Mouse (Mus musculus) midbrain, embryonic 11.5 days (tissue): ENCODE results near the gene Hhipl1. TPM values are rescaled to one million over a fixed set of nuclear protein-coding genes. Genes with fewer than 3 reads are reported as not detected.
A peak's percentile ranks its signal among the peaks of the same experiment; 100 is the strongest.

Experiments used
- ATAC-seq: fragments of 200-750 bp; cut with Nextera tagmentation; 2 replicates; pipeline ENCODE4 v1.8.0; 2017; ENCODE audit warnings: moderate TSS enrichment, moderate library complexity; ENCODE audit not compliant: low FRiP score
- DNase-seq: peaks from one replicate; pipeline ENCODE4 v3.0.0; 2015; ENCODE audit warnings: low spot score; ENCODE audit errors: missing footprints
- H3K27ac ChIP-seq: fragments of 300-500 bp; sonication (generic); 2 replicates; pipeline ENCODE4 v1.5.1; 2014; ENCODE audit warnings: low read depth, low read length
- H3K27me3 ChIP-seq: fragments of 300-500 bp; sonication (generic); 2 replicates; pipeline ENCODE4 v1.6.1; 2014; ENCODE audit warnings: mild to moderate bottlenecking, low read length, moderate library complexity, mixed read lengths; ENCODE audit not compliant: control insufficient read depth, insufficient read depth
- H3K36me3 ChIP-seq: fragments of 300-500 bp; sonication (generic); 2 replicates; pipeline ENCODE4 v1.6.1; 2014; ENCODE audit warnings: mild to moderate bottlenecking, low read length, moderate library complexity, mixed read lengths; ENCODE audit not compliant: control insufficient read depth, insufficient read depth
- H3K4me1 ChIP-seq: fragments of 300-500 bp; sonication (generic); 2 replicates; pipeline ENCODE4 v1.6.1; 2014; ENCODE audit warnings: low read length; ENCODE audit not compliant: control insufficient read depth, insufficient read depth
- H3K4me2 ChIP-seq: fragments of 300-500 bp; sonication (generic); 2 replicates; pipeline ENCODE4 v1.6.1; 2014; ENCODE audit warnings: mild to moderate bottlenecking, moderate library complexity
- H3K4me3 ChIP-seq: fragments of 300-500 bp; sonication (generic); 2 replicates; pipeline ENCODE4 v1.5.1; 2014; ENCODE audit warnings: low read depth, low read length
- H3K9ac ChIP-seq: fragments of 300-500 bp; sonication (generic); 2 replicates; pipeline ENCODE4 v1.6.1; 2014; ENCODE audit warnings: low read length
- H3K9me3 ChIP-seq: fragments of 300-500 bp; sonication (generic); 2 replicates; pipeline ENCODE4 v1.6.1; 2016; ENCODE audit warnings: low read length; ENCODE audit not compliant: control insufficient read depth
- WGBS: fragments of 180-500 bp; shearing (Covaris S2); extraction: QIAGEN DNeasy Blood & Tissue Kit; methylation state at CpG from one replicate; pipeline ENCODE4 v1.1.7; 2014; 5-methylcytosine and 5-hydroxymethylcytosine counted together
- polyA plus RNA-seq: library from polyadenylated mRNA; unstranded; fragments of >200 nt; fragmentation: Nextera tagmentation; extraction: Ambion mirVana; gene quantifications from 2 replicates; pipeline ENCODE4 v1.2.1, GENCODE M21; 2014

Hhipl1 gene
- polyA plus RNA-seq, 1 experiment from 2014 or later: 3.5 TPM

DNA sequence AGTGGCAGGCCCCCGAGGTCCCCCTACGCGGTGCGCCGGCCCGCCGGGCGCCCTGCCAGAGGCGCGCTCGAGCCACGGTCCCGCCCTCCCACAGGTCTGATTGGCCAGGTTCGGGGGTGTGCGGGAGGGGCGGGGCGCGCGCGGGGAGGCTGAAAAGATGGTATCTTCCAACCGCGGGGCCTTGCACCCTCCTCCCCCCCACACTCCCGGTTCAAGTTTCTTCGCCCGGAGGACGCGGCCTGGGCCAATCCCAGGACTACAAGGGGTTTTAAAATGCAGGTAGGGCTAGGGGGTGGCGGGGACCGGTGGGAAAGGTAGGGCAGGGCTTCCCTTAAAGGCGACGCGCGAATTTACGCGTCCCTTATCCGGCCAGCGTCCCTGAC is 30.6 kb upstream of the Hhipl1 start:
- H3K4me2 ChIP-seq: peak overlapping the region; percentile 98
- H3K27ac ChIP-seq: peak overlapping the region; percentile 97
- H3K27me3 ChIP-seq: peaks cover 2% of the 10 kb centered on the region; the same call in 1 of the 2 replicates
- H3K9ac ChIP-seq: peak overlapping the region; percentile 97
- ATAC-seq (peak; percentile 95), DNase-seq (peak; percentile 100)
- H3K4me1 ChIP-seq: peaks cover 55% of the 10 kb centered on the region
- peak overlapping the region; percentile 73 for H3K4me3 ChIP-seq
- H3K36me3 ChIP-seq: 0 out of 2 replicates have a peak, but pooled peaks cover 3% of the 10 kb centered on the region
- under 1% methylated on average over 37 of the region's 37 CpGs for WGBS
- H3K9me3 ChIP-seq: no peaks in the 10 kb centered on the region

DNA sequence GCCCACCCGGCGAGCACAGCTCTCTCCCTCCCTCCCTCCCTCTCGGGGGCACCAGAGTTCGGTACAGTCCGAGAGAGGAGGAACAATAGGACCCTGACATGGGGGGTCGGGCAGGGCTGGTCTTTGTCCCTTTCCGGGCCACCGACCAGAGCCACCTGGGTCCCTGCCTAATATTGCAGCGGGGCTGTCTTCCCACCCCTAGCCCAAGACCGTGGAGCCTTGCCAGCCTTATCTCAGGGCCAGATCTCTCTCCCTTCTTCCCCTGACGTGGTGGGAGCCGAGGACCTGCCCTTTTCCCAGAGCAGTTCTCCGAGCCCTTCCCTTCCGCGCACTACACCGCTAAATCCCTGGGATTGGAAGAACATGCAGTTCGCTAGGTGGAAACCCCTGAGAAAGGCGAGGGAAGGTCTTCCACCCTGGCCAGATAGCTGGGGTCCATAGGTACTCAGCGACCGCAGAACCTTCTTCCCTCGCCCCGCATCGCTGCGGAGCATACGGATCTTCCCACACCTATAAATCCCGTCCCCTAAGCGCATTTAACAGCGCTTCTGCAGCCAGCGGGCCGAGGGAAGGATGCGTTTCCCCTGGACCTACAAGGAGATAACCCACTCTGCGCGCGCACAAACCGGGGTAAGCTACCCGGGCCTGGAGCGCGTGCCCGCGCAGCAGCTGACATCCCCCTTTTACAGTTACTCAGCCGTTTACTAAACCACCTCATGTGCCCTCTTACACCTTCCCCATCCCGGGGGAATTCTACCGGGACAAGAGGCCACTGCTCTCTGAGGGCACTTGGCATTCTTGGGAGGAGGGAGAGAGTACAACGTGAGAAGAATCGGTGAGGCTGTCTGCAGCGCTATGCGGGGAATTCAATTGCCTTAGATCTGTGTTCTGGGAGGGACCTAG is 29.9 kb upstream of the Hhipl1 start:
- under 1% methylated on average over 44 of the region's 47 CpGs for WGBS
- DNase-seq (peak; percentile 97), ATAC-seq (no peak)
- H3K4me3 ChIP-seq: peak overlapping the region; percentile 73
- H3K36me3 ChIP-seq: 0 out of 2 replicates have a peak, but pooled peaks cover 3% of the 10 kb centered on the region
- peak overlapping the region; percentile 97 for H3K27ac ChIP-seq
- H3K9ac ChIP-seq: peak overlapping the region; percentile 97
- peak overlapping the region; percentile 98 for H3K4me2 ChIP-seq
- peaks cover 49% of the 10 kb centered on the region for H3K4me1 ChIP-seq
- no peaks in the 10 kb centered on the region for H3K9me3 ChIP-seq
- peaks cover 2% of the 10 kb centered on the region; the same call in 1 of the 2 replicates for H3K27me3 ChIP-seq

GRCm38 (mm10) chr12:108277341-108277841 is 28.7 kb upstream of the Hhipl1 start:
- Histone ChIP-seq H3K4me1 (peaks cover 37% of the 10 kb centered on the region), H3K4me3 (peak overlapping the region; percentile 73), H3K36me3 (no peaks in the 10 kb centered on the region), H3K4me2 (peak overlapping the region; percentile 98), H3K9me3 (no peaks in the 10 kb centered on the region), H3K9ac (peak overlapping the region; percentile 97), H3K27ac (peak overlapping the region; percentile 97), H3K27me3 (peaks cover 2% of the 10 kb centered on the region; the same call in 1 of the 2 replicates)
- ATAC-seq (no peak), DNase-seq (peak; percentile 92)
- WGBS: under 1% methylated on average over 12 of the region's 12 CpGs

GRCm38 (mm10) chr12:108278221-108278918 is 27.7 kb upstream of the Hhipl1 start:
- DNase-seq: peak; percentile 87
- peak overlapping the region; percentile 97 for H3K27ac ChIP-seq
- 44% methylated on average over 15 of the region's 15 CpGs for WGBS
- no peaks in the 10 kb centered on the region for H3K36me3 ChIP-seq
- H3K4me1 ChIP-seq: peaks cover 27% of the 10 kb centered on the region
- H3K27me3 ChIP-seq: peaks cover 2% of the 10 kb centered on the region; the same call in 1 of the 2 replicates
- H3K4me3 ChIP-seq: no peak overlapping the region
- H3K9ac ChIP-seq: peak overlapping the region; percentile 97
- H3K9me3 ChIP-seq: no peaks in the 10 kb centered on the region
- ATAC-seq: no peak
- H3K4me2 ChIP-seq: peak overlapping the region; percentile 98

DNA sequence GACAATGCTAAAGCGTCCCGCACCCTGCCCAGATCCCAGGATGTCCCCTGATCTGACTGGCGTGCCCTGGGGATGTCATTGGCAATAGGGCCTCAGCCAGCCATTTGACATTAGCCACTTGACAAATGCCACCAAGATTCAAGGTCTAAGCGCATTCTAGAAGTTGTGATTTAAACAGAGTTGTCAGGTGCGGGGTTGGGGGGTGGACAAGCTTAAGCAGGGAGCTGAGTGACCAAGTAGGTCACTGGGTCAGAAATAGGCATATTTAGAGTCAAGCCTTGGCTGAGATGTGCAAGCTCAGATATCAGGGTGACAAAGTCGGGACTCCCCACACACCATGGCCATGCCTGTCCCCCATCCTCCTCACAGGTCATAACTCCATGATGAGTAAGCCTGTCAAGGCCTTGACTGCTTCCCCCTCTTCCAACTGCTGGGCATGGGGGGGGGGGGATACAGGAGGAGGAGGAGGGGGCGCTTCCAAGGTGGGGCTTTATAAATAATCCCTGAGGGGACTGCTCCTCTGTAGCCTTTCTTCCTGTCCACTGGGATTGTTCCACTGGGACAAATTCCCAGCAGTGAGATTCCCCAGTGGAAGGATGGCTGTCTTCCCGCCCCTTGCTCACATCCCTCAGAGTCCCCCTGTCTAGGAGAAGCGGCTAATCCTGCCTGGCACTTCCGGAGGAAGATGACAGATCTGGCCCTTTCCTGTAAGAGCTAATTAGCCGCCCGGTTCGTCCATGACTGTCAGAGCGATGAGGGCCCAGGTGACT is 21.4 kb upstream of the Hhipl1 start:
- no peaks in the 10 kb centered on the region for H3K27me3 ChIP-seq
- H3K27ac ChIP-seq: peak overlapping the region; percentile 72
- ATAC-seq: peak; percentile 82
- peaks cover 19% of the 10 kb centered on the region for H3K4me1 ChIP-seq
- H3K9ac ChIP-seq: peak overlapping the region; percentile 55; the same call in 1 of the 2 replicates
- peak; percentile 92 for DNase-seq
- 26% methylated on average over 14 of the region's 14 CpGs for WGBS
- no peaks in the 10 kb centered on the region for H3K36me3 ChIP-seq
- no peaks in the 10 kb centered on the region for H3K9me3 ChIP-seq
- peak overlapping the region; percentile 41 for H3K4me2 ChIP-seq
- H3K4me3 ChIP-seq: peak overlapping the region; percentile 16; the same call in 1 of the 2 replicates

- DNase-seq: peak; percentile 94
- Histone ChIP-seq H3K36me3 (no peaks in the 10 kb centered on the region), H3K27ac (peak overlapping the region; percentile 72), H3K4me1 (peaks cover 19% of the 10 kb centered on the region), H3K9ac (peak overlapping the region; percentile 55), H3K27me3 (no peaks in the 10 kb centered on the region), H3K4me3 (peak overlapping the region; percentile 16), H3K4me2 (peak overlapping the region; percentile 41), H3K9me3 (no peaks in the 10 kb centered on the region)
- 16% methylated on average over 11 of the region's 11 CpGs for WGBS
- peak; percentile 86 for ATAC-seq
These were observed 20.7 kb upstream of the Hhipl1 start for GRCm38 (mm10) chr12:108285225-108286011.

GRCm38 (mm10) chr12:108286381-108286780 is 19.7 kb upstream of the Hhipl1 start:
- DNase-seq (no peak), ATAC-seq (no peak)
- no peak overlapping the region for H3K4me3 ChIP-seq
- peaks cover 19% of the 10 kb centered on the region for H3K4me1 ChIP-seq
- no peak overlapping the region; the same call in 1 of the 2 replicates for H3K27ac ChIP-seq
- no peak overlapping the region for H3K4me2 ChIP-seq
- no peaks in the 10 kb centered on the region for H3K27me3 ChIP-seq
- no peak overlapping the region for H3K9ac ChIP-seq
- H3K36me3 ChIP-seq: no peaks in the 10 kb centered on the region
- 76% methylated on average over 4 of the region's 4 CpGs for WGBS
- H3K9me3 ChIP-seq: no peaks in the 10 kb centered on the region

GRCm38 (mm10) chr12:108287011-108287410 is 19.1 kb upstream of the Hhipl1 start:
- Histone ChIP-seq H3K36me3 (no peaks in the 10 kb centered on the region), H3K9ac (no peak overlapping the region), H3K27me3 (no peaks in the 10 kb centered on the region), H3K4me2 (no peak overlapping the region), H3K9me3 (no peaks in the 10 kb centered on the region), H3K4me3 (no peak overlapping the region), H3K4me1 (peaks cover 21% of the 10 kb centered on the region), H3K27ac (no peak overlapping the region)
- DNase-seq (no peak), ATAC-seq (no peak)
- 92% methylated on average over 8 of the region's 8 CpGs for WGBS
